Mouse (Mus musculus): ENCODE measurements around the gene Gm10837. TPM values are rescaled to one million over a fixed set of nuclear protein-coding genes. Genes with fewer than 3 reads are reported as not detected.

Gm10837 gene
- not detected in 2 replicates for polyA plus RNA-seq (2015; fragmentation: Nextera tagmentation; extraction: Ambion mirVana)

- Histone ChIP-seq H3K4me2 (peak within 1 kb of the TSS; percentile 51), H3K4me1 (peaks cover 7% of the 10 kb centered on the region), H3K4me3 (replicated peaks) (peak within 1 kb of the TSS; percentile 27), H3K36me3 (no peaks in the 10 kb centered on the region), H3K9me3 (replicated peaks) (no peaks in the 10 kb centered on the region), H3K27ac (no peak within 1 kb of the TSS), H3K9ac (no peak within 1 kb of the TSS), H3K27me3 (peaks cover 87% of the 10 kb centered on the region)
- 1% methylated on average over 51 of the region's 51 CpGs for WGBS
- ATAC-seq (replicated peaks; ENCODE audit: low FRiP score) = peak; percentile 67
These were observed at the start of gene Gm10837 for GRCm38 (mm10) chr14:122490441-122491328. TSS of gene Gm10837 (plus strand) at chr14:122490586.

- no peak overlapping the region for H3K9ac ChIP-seq
- H3K9me3 ChIP-seq (replicated peaks) = no peaks in the 10 kb centered on the region
- H3K27ac ChIP-seq = no peak overlapping the region
- no peaks in the 10 kb centered on the region for H3K36me3 ChIP-seq
- H3K4me2 ChIP-seq = peak overlapping the region; percentile 72
- peak overlapping the region; percentile 41 for H3K4me3 ChIP-seq (replicated peaks)
- ATAC-seq (replicated peaks; ENCODE audit: low FRiP score) = 0 out of 2 replicates have a peak, but pooled peaks have one; percentile 19
- 4% methylated on average over 29 of the region's 29 CpGs for WGBS
- H3K27me3 ChIP-seq = peaks cover 89% of the 10 kb centered on the region
- peaks cover 26% of the 10 kb centered on the region for H3K4me1 ChIP-seq
These were observed 40.5 kb upstream of the Gm10837 start for GRCm38 (mm10) chr14:122449601-122450495.

- Histone ChIP-seq H3K36me3 (no peaks in the 10 kb centered on the region), H3K4me1 (peaks cover 26% of the 10 kb centered on the region), H3K4me3 (replicated peaks) (peak within 1 kb of the TSS; percentile 41), H3K9ac (no peak within 1 kb of the TSS), H3K27me3 (peaks cover 94% of the 10 kb centered on the region), H3K9me3 (replicated peaks) (no peaks in the 10 kb centered on the region), H3K27ac (no peak within 1 kb of the TSS), H3K4me2 (peak within 1 kb of the TSS; percentile 72)
- ATAC-seq (replicated peaks; ENCODE audit: low FRiP score) = peak; percentile 44
- 1% methylated on average over 58 of the region's 59 CpGs for WGBS
These were observed 39.6 kb upstream of the Gm10837 start, which contains the start of gene Gm5089 for GRCm38 (mm10) chr14:122450496-122451382. TSS of gene Gm5089 (minus strand) at chr14:122451115.

GRCm38 (mm10) chr14:122451551-122452145 is 38.7 kb upstream of the Gm10837 start:
- no peak for ATAC-seq (replicated peaks; ENCODE audit: low FRiP score)
- H3K4me3 ChIP-seq (replicated peaks) = no peak overlapping the region
- H3K4me2 ChIP-seq = no peak overlapping the region
- peaks cover 98% of the 10 kb centered on the region for H3K27me3 ChIP-seq
- no peaks in the 10 kb centered on the region for H3K9me3 ChIP-seq (replicated peaks)
- H3K4me1 ChIP-seq = peaks cover 26% of the 10 kb centered on the region
- H3K9ac ChIP-seq = no peak overlapping the region
- no peak overlapping the region for H3K27ac ChIP-seq
- no peaks in the 10 kb centered on the region for H3K36me3 ChIP-seq
- 67% methylated on average over 5 of the region's 5 CpGs for WGBS

- Histone ChIP-seq H3K36me3 (no peaks in the 10 kb centered on the region), H3K27ac (no peak overlapping the region), H3K27me3 (peaks cover 88% of the 10 kb centered on the region), H3K4me2 (peak overlapping the region; percentile 55), H3K4me1 (peaks cover 26% of the 10 kb centered on the region), H3K9me3 (replicated peaks) (no peaks in the 10 kb centered on the region), H3K4me3 (replicated peaks) (peak overlapping the region; percentile 30; the same call in 1 of the 2 replicates), H3K9ac (no peak overlapping the region)
- 32% methylated on average over 13 of the region's 13 CpGs for WGBS
- no peak for ATAC-seq (replicated peaks; ENCODE audit: low FRiP score)
These were observed 37.5 kb upstream of the Gm10837 start for GRCm38 (mm10) chr14:122452701-122453387.

GRCm38 (mm10) chr14:122453388-122453995 is 36.9 kb upstream of the Gm10837 start:
- no peaks in the 10 kb centered on the region for H3K36me3 ChIP-seq
- no peak overlapping the region for H3K27ac ChIP-seq
- H3K27me3 ChIP-seq = peaks cover 86% of the 10 kb centered on the region
- no peak overlapping the region for H3K9ac ChIP-seq
- ATAC-seq (replicated peaks; ENCODE audit: low FRiP score) = peak; percentile 55
- H3K4me2 ChIP-seq = peak overlapping the region; percentile 55
- 3% methylated on average over 32 of the region's 32 CpGs for WGBS
- H3K4me3 ChIP-seq (replicated peaks) = peak overlapping the region; percentile 30
- peaks cover 26% of the 10 kb centered on the region for H3K4me1 ChIP-seq
- no peaks in the 10 kb centered on the region for H3K9me3 ChIP-seq (replicated peaks)

- no peak for ATAC-seq (replicated peaks; ENCODE audit: low FRiP score)
- peak overlapping the region; percentile 55 for H3K4me2 ChIP-seq
- H3K9me3 ChIP-seq (replicated peaks) = no peaks in the 10 kb centered on the region
- H3K4me1 ChIP-seq = peaks cover 26% of the 10 kb centered on the region
- 11% methylated on average over 12 of the region's 12 CpGs for WGBS
- no peaks in the 10 kb centered on the region for H3K36me3 ChIP-seq
- H3K27ac ChIP-seq = no peak overlapping the region
- H3K4me3 ChIP-seq (replicated peaks) = peak overlapping the region; percentile 30
- H3K27me3 ChIP-seq = peaks cover 86% of the 10 kb centered on the region
- no peak overlapping the region for H3K9ac ChIP-seq
These were observed 36.2 kb upstream of the Gm10837 start for GRCm38 (mm10) chr14:122453996-122454738.

GRCm38 (mm10) chr14:122454901-122455561 is 35.4 kb upstream of the Gm10837 start:
- no peak overlapping the region for H3K27ac ChIP-seq
- WGBS = 72% methylated on average over 10 of the region's 10 CpGs
- no peak overlapping the region for H3K9ac ChIP-seq
- peaks cover 86% of the 10 kb centered on the region for H3K27me3 ChIP-seq
- no peak overlapping the region for H3K4me3 ChIP-seq (replicated peaks)
- no peaks in the 10 kb centered on the region for H3K36me3 ChIP-seq
- H3K4me2 ChIP-seq = no peak overlapping the region
- no peak for ATAC-seq (replicated peaks; ENCODE audit: low FRiP score)
- H3K4me1 ChIP-seq = peaks cover 22% of the 10 kb centered on the region
- no peaks in the 10 kb centered on the region for H3K9me3 ChIP-seq (replicated peaks)

GRCm38 (mm10) chr14:122455562-122455958 is 34.8 kb upstream of the Gm10837 start:
- no peak overlapping the region for H3K27ac ChIP-seq
- peaks cover 17% of the 10 kb centered on the region for H3K4me1 ChIP-seq
- 77% methylated on average over 4 of the region's 4 CpGs for WGBS
- ATAC-seq (replicated peaks; ENCODE audit: low FRiP score) = no peak
- no peak overlapping the region for H3K4me3 ChIP-seq (replicated peaks)
- no peaks in the 10 kb centered on the region for H3K36me3 ChIP-seq
- H3K27me3 ChIP-seq = peaks cover 86% of the 10 kb centered on the region
- H3K9ac ChIP-seq = no peak overlapping the region
- no peak overlapping the region for H3K4me2 ChIP-seq
- no peaks in the 10 kb centered on the region for H3K9me3 ChIP-seq (replicated peaks)
